Mouse (Mus musculus) cortical plate, adult 2 months (tissue): Measurements from ENCODE around the gene Gm9945. TPM values are rescaled to one million over a fixed set of nuclear protein-coding genes. Genes with fewer than 3 reads are reported as not detected.

Source experiments
- H3K27ac ChIP-seq: fragments of 200-500 bp; 2 replicates; pipeline ENCODE4 v1.5.1; 2012; ENCODE audit warnings: low read length, control low read depth, inconsistent platforms; ENCODE audit not compliant: insufficient read depth
- H3K4me1 ChIP-seq: fragments of 200-500 bp; 2 replicates; pipeline ENCODE4 v1.6.1; 2011; ENCODE audit warnings: low read length; ENCODE audit not compliant: control insufficient read depth, insufficient read depth
- H3K4me3 ChIP-seq: fragments of 200-500 bp; 2 replicates; pipeline ENCODE4 v1.5.1; 2011; ENCODE audit warnings: mild to moderate bottlenecking, low read length, control low read depth; ENCODE audit not compliant: insufficient read depth
- CTCF ChIP-seq: fragments of 200-500 bp; IDR thresholded peaks from 2 replicates; pipeline ENCODE4 v1.5.1; 2011; ENCODE audit warnings: mild to moderate bottlenecking, control low read depth, low read length; ENCODE audit not compliant: insufficient read depth; ENCODE audit errors: extremely low read depth
- POLR2A ChIP-seq: fragments of 200-500 bp; IDR thresholded peaks from 2 replicates; pipeline ENCODE4 v1.6.1; 2011; ENCODE audit warnings: mild to moderate bottlenecking, low read length, control low read depth; ENCODE audit not compliant: insufficient read depth; ENCODE audit errors: extremely low read depth
- polyA plus RNA-seq: library from polyadenylated mRNA; depleted of rRNA; stranded (reverse); fragments of >200 nt; gene quantifications from 2 replicates; pipeline ENCODE4 v1.2.3, GENCODE M21; 2012

Gm9945 gene
- polyA plus RNA-seq, 1 experiment: 0.48 TPM

- Histone ChIP-seq H3K4me1 (peaks cover 8% of the 10 kb centered on the region), H3K27ac (peak overlapping the region; percentile 93), H3K4me3 (peak overlapping the region; percentile 82)
- TF ChIP-seq POLR2A: peak; percentile 94
- TF ChIP-seq CTCF: no peak
Measured at GRCm38 (mm10) chr11:53520122-53520978, 40.4 kb downstream of the Gm9945 start.

GRCm38 (mm10) chr11:53521120-53521820 is 41.3 kb downstream of the Gm9945 start:
- no peak for TF ChIP-seq POLR2A
- TF ChIP-seq CTCF: no peak
- peak overlapping the region; percentile 82 for H3K4me3 ChIP-seq
- H3K27ac ChIP-seq: peak overlapping the region; percentile 93
- peaks cover 11% of the 10 kb centered on the region for H3K4me1 ChIP-seq

GRCm38 (mm10) chr11:53521821-53522131 is 41.8 kb downstream of the Gm9945 start:
- peaks cover 14% of the 10 kb centered on the region for H3K4me1 ChIP-seq
- peak overlapping the region; percentile 82 for H3K4me3 ChIP-seq
- H3K27ac ChIP-seq: peak overlapping the region; percentile 93
- no peak for TF ChIP-seq CTCF
- TF ChIP-seq POLR2A: peak; percentile 13; the same call in 1 of the 2 replicates

GRCm38 (mm10) chr11:53522362-53522761 is 42.4 kb downstream of the Gm9945 start:
- peak overlapping the region; percentile 35; the same call in 1 of the 2 replicates for H3K27ac ChIP-seq
- peak overlapping the region; percentile 82 for H3K4me3 ChIP-seq
- peaks cover 16% of the 10 kb centered on the region for H3K4me1 ChIP-seq
- TF ChIP-seq POLR2A (no peak), CTCF (no peak)

- TF ChIP-seq CTCF (no peak), POLR2A (no peak)
- Histone ChIP-seq H3K4me3 (peak overlapping the region; percentile 8; the same call in 1 of the 2 replicates), H3K4me1 (peaks cover 21% of the 10 kb centered on the region), H3K27ac (peak overlapping the region; percentile 37)
Measured at GRCm38 (mm10) chr11:53522930-53523329, 43.0 kb downstream of the Gm9945 start.

GRCm38 (mm10) chr11:53523545-53524405 is 43.8 kb downstream of the Gm9945 start:
- H3K4me1 ChIP-seq: peaks cover 29% of the 10 kb centered on the region
- TF ChIP-seq POLR2A: no peak
- no peak for TF ChIP-seq CTCF
- H3K27ac ChIP-seq: peak overlapping the region; percentile 37
- H3K4me3 ChIP-seq: no peak overlapping the region

GRCm38 (mm10) chr11:53524905-53525304 is 44.9 kb downstream of the Gm9945 start:
- peak; percentile 54 for TF ChIP-seq CTCF
- TF ChIP-seq POLR2A: no peak
- Histone ChIP-seq H3K27ac (peak overlapping the region; percentile 24), H3K4me1 (peaks cover 32% of the 10 kb centered on the region), H3K4me3 (no peak overlapping the region)

- TF ChIP-seq POLR2A: no peak
- TF ChIP-seq CTCF: no peak
- H3K27ac ChIP-seq: 0 out of 2 replicates have a peak overlapping the region, but pooled peaks have one; percentile 1
- H3K4me1 ChIP-seq: peaks cover 34% of the 10 kb centered on the region
- no peak overlapping the region for H3K4me3 ChIP-seq
Measured at GRCm38 (mm10) chr11:53525461-53525860, 45.5 kb downstream of the Gm9945 start.
